Mouse (Mus musculus): ENCODE measurements around the gene Mrgpre. TPM values are rescaled to one million over a fixed set of nuclear protein-coding genes. Genes with fewer than 3 reads are reported as not detected.

Gene Mrgpre
- polyA plus RNA-seq, 1 experiment from 2014 or later = 8.7 TPM

- no peaks in the 10 kb centered on the region for H3K27me3 ChIP-seq (ENCODE audit: control insufficient read depth, insufficient read depth, low read length)
- ATAC-seq (ENCODE audit: low FRiP score) = peak; percentile 97
Observed at GRCm38 (mm10) chr7:143822375-143823265, 38.3 kb upstream of the Mrgpre start, which contains the start of the genes Nadsyn1 and Dhcr7. Gene Nadsyn1, minus strand, starts transcription at chr7:143822849. Gene Dhcr7, plus strand, starts transcription at chr7:143823145.

DNA sequence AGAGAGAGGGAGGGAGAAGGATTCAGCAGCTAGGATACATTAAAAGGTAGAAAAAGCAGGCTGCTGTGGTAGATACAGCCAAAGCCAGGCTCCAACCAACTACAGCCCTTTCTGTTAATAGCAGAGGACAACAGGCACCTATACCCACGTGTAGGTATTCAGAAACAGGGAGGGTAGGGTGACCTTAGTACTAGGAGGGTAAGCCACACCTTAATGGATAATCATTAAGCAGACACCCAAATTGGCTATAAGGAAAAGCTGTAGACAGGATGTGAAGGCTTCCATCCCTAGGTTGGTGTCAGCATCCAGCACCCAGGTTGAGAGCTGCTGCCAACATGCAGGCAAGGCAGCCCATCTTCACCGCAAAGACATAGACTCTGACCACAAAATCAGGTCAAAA lies 36.9 kb upstream of the Mrgpre start:
- ATAC-seq (ENCODE audit: low FRiP score) = no peak
- no peak overlapping the region for H3K4me2 ChIP-seq (replicated peaks)
- H3K36me3 ChIP-seq (replicated peaks; ENCODE audit: control insufficient read depth, insufficient read depth) = peaks cover 14% of the 10 kb centered on the region; the same call in 1 of the 2 replicates

More at GRCm38 (mm10) chr7:143822375-143823265, 38.3 kb upstream of the Mrgpre start, which contains the start of the genes Nadsyn1 and Dhcr7:
- Histone ChIP-seq H3K4me2 (replicated peaks) (peak within 1 kb of the TSS; percentile 56), H3K4me1 (replicated peaks; ENCODE audit: control insufficient read depth, insufficient read depth, low read length) (peaks cover 11% of the 10 kb centered on the region), H3K4me3 (replicated peaks; ENCODE audit: low read length) (peak within 1 kb of the TSS; percentile 50), H3K36me3 (replicated peaks; ENCODE audit: control insufficient read depth, insufficient read depth) (0 out of 2 replicates have a peak, but pooled peaks cover 9% of the 10 kb centered on the region), H3K9me3 (ENCODE audit: control insufficient read depth, low read length) (no peaks in the 10 kb centered on the region), H3K9ac (peak within 1 kb of the TSS; percentile 72), H3K27ac (peak within 1 kb of the TSS; percentile 84)
- WGBS = under 1% methylated on average over 40 of the region's 40 CpGs
- DNase-seq (ENCODE audit: low spot score) = peak; percentile 97

GRCm38 (mm10) chr7:143819201-143819600 lies 34.9 kb upstream of the Mrgpre start:
- H3K4me2 ChIP-seq (replicated peaks) = no peak overlapping the region
- H3K9ac ChIP-seq = no peak overlapping the region
- ATAC-seq (ENCODE audit: low FRiP score) = no peak
- H3K27me3 ChIP-seq (ENCODE audit: control insufficient read depth, insufficient read depth, low read length) = no peaks in the 10 kb centered on the region
- peaks cover 11% of the 10 kb centered on the region for H3K4me1 ChIP-seq (replicated peaks; ENCODE audit: control insufficient read depth, insufficient read depth, low read length)
- no peak overlapping the region for H3K27ac ChIP-seq
- DNase-seq (ENCODE audit: low spot score) = no peak
- 82% methylated on average over 4 of the region's 4 CpGs for WGBS
- no peaks in the 10 kb centered on the region for H3K9me3 ChIP-seq (ENCODE audit: control insufficient read depth, low read length)
- H3K4me3 ChIP-seq (replicated peaks; ENCODE audit: low read length) = no peak overlapping the region
- H3K36me3 ChIP-seq (replicated peaks; ENCODE audit: control insufficient read depth, insufficient read depth) = peaks cover 31% of the 10 kb centered on the region

More for the DNA sequence above, 36.9 kb upstream of the Mrgpre start:
- Histone ChIP-seq H3K4me3 (replicated peaks; ENCODE audit: low read length) (no peak overlapping the region), H3K9me3 (ENCODE audit: control insufficient read depth, low read length) (no peaks in the 10 kb centered on the region), H3K27me3 (ENCODE audit: control insufficient read depth, insufficient read depth, low read length) (no peaks in the 10 kb centered on the region), H3K27ac (no peak overlapping the region), H3K4me1 (replicated peaks; ENCODE audit: control insufficient read depth, insufficient read depth, low read length) (peaks cover 11% of the 10 kb centered on the region), H3K9ac (no peak overlapping the region)
- 90% methylated on average over 2 of the region's 2 CpGs for WGBS
- DNase-seq (ENCODE audit: low spot score) = no peak

GRCm38 (mm10) chr7:143808909-143809308 lies 24.6 kb upstream of the Mrgpre start:
- H3K9ac ChIP-seq = no peak overlapping the region
- H3K4me2 ChIP-seq (replicated peaks) = no peak overlapping the region
- no peaks in the 10 kb centered on the region for H3K4me1 ChIP-seq (replicated peaks; ENCODE audit: control insufficient read depth, insufficient read depth, low read length)
- H3K4me3 ChIP-seq (replicated peaks; ENCODE audit: low read length) = no peak overlapping the region
- H3K27me3 ChIP-seq (ENCODE audit: control insufficient read depth, insufficient read depth, low read length) = no peaks in the 10 kb centered on the region
- no peak overlapping the region for H3K27ac ChIP-seq
- ATAC-seq (ENCODE audit: low FRiP score) (no peak), DNase-seq (ENCODE audit: low spot score) (no peak)
- H3K36me3 ChIP-seq (replicated peaks; ENCODE audit: control insufficient read depth, insufficient read depth) = peaks cover 76% of the 10 kb centered on the region
- 52% methylated on average over 1 of the region's 1 CpGs for WGBS
- no peaks in the 10 kb centered on the region for H3K9me3 ChIP-seq (ENCODE audit: control insufficient read depth, low read length)

GRCm38 (mm10) chr7:143805199-143805624 lies 20.9 kb upstream of the Mrgpre start:
- Histone ChIP-seq H3K27me3 (ENCODE audit: control insufficient read depth, insufficient read depth, low read length) (no peaks in the 10 kb centered on the region), H3K4me1 (replicated peaks; ENCODE audit: control insufficient read depth, insufficient read depth, low read length) (no peaks in the 10 kb centered on the region), H3K36me3 (replicated peaks; ENCODE audit: control insufficient read depth, insufficient read depth) (peaks cover 72% of the 10 kb centered on the region), H3K27ac (no peak overlapping the region), H3K9ac (no peak overlapping the region), H3K9me3 (ENCODE audit: control insufficient read depth, low read length) (no peaks in the 10 kb centered on the region), H3K4me3 (replicated peaks; ENCODE audit: low read length) (no peak overlapping the region), H3K4me2 (replicated peaks) (no peak overlapping the region)
- 60% methylated on average over 5 of the region's 5 CpGs for WGBS
- peak; percentile 43 for DNase-seq (ENCODE audit: low spot score)
- ATAC-seq (ENCODE audit: low FRiP score) = peak; percentile 48; the same call in 1 of the 2 replicates

- no peak overlapping the region for H3K9ac ChIP-seq
- H3K4me3 ChIP-seq (replicated peaks; ENCODE audit: low read length) = no peak overlapping the region
- WGBS = 87% methylated on average over 8 of the region's 8 CpGs
- no peaks in the 10 kb centered on the region for H3K27me3 ChIP-seq (ENCODE audit: control insufficient read depth, insufficient read depth, low read length)
- peaks cover 76% of the 10 kb centered on the region for H3K36me3 ChIP-seq (replicated peaks; ENCODE audit: control insufficient read depth, insufficient read depth)
- no peaks in the 10 kb centered on the region for H3K4me1 ChIP-seq (replicated peaks; ENCODE audit: control insufficient read depth, insufficient read depth, low read length)
- H3K27ac ChIP-seq = no peak overlapping the region
- ATAC-seq (ENCODE audit: low FRiP score) (no peak), DNase-seq (ENCODE audit: low spot score) (no peak)
- H3K4me2 ChIP-seq (replicated peaks) = no peak overlapping the region
- H3K9me3 ChIP-seq (ENCODE audit: control insufficient read depth, low read length) = no peaks in the 10 kb centered on the region
Observed at GRCm38 (mm10) chr7:143801195-143802065, 17.1 kb upstream of the Mrgpre start.

GRCm38 (mm10) chr7:143800770-143801169 lies 16.5 kb upstream of the Mrgpre start:
- Histone ChIP-seq H3K27me3 (ENCODE audit: control insufficient read depth, insufficient read depth, low read length) (no peaks in the 10 kb centered on the region), H3K36me3 (replicated peaks; ENCODE audit: control insufficient read depth, insufficient read depth) (peaks cover 79% of the 10 kb centered on the region), H3K9ac (no peak overlapping the region), H3K4me1 (replicated peaks; ENCODE audit: control insufficient read depth, insufficient read depth, low read length) (no peaks in the 10 kb centered on the region), H3K4me2 (replicated peaks) (no peak overlapping the region), H3K9me3 (ENCODE audit: control insufficient read depth, low read length) (no peaks in the 10 kb centered on the region), H3K27ac (no peak overlapping the region), H3K4me3 (replicated peaks; ENCODE audit: low read length) (no peak overlapping the region)
- ATAC-seq (ENCODE audit: low FRiP score) (no peak), DNase-seq (ENCODE audit: low spot score) (no peak)
- 100% methylated on average over 1 of the region's 1 CpGs for WGBS

GRCm38 (mm10) chr7:143798783-143799182 lies 14.5 kb upstream of the Mrgpre start:
- DNase-seq (ENCODE audit: low spot score) = no peak
- Histone ChIP-seq H3K4me3 (replicated peaks; ENCODE audit: low read length) (no peak overlapping the region), H3K4me2 (replicated peaks) (no peak overlapping the region), H3K9ac (no peak overlapping the region), H3K9me3 (ENCODE audit: control insufficient read depth, low read length) (no peaks in the 10 kb centered on the region), H3K27me3 (ENCODE audit: control insufficient read depth, insufficient read depth, low read length) (no peaks in the 10 kb centered on the region), H3K4me1 (replicated peaks; ENCODE audit: control insufficient read depth, insufficient read depth, low read length) (no peaks in the 10 kb centered on the region), H3K27ac (no peak overlapping the region), H3K36me3 (replicated peaks; ENCODE audit: control insufficient read depth, insufficient read depth) (peaks cover 76% of the 10 kb centered on the region)
- 90% methylated on average over 4 of the region's 4 CpGs for WGBS
- no peak for ATAC-seq (ENCODE audit: low FRiP score)

GRCm38 (mm10) chr7:143793121-143793520 lies 8.8 kb upstream of the Mrgpre start:
- H3K4me1 ChIP-seq (replicated peaks; ENCODE audit: control insufficient read depth, insufficient read depth, low read length) = no peaks in the 10 kb centered on the region
- H3K9ac ChIP-seq = no peak overlapping the region
- DNase-seq (ENCODE audit: low spot score) = no peak
- WGBS = 64% methylated on average over 4 of the region's 4 CpGs
- H3K36me3 ChIP-seq (replicated peaks; ENCODE audit: control insufficient read depth, insufficient read depth) = peaks cover 29% of the 10 kb centered on the region
- H3K27ac ChIP-seq = no peak overlapping the region
- H3K27me3 ChIP-seq (ENCODE audit: control insufficient read depth, insufficient read depth, low read length) = no peaks in the 10 kb centered on the region
- no peak overlapping the region for H3K4me2 ChIP-seq (replicated peaks)
- no peak for ATAC-seq (ENCODE audit: low FRiP score)
- no peaks in the 10 kb centered on the region for H3K9me3 ChIP-seq (ENCODE audit: control insufficient read depth, low read length)
- no peak overlapping the region for H3K4me3 ChIP-seq (replicated peaks; ENCODE audit: low read length)

Measured in hindbrain, embryonic 14.5 days (tissue).